Mouse (Mus musculus) monocyte, adult 59 days (primary cell): Measurements from ENCODE around the gene Klf17. TPM values are rescaled to one million over a fixed set of nuclear protein-coding genes. Genes with fewer than 3 reads are reported as not detected.

Experiments used
- total RNA-seq, 2 experiments: library from RNA; stranded (reverse); gene quantifications; one replicate each; pipeline ENCODE4 v1.2.4; 2023

The Klf17 gene
- total RNA-seq, result not detected

GRCm38 (mm10) chr4:117765416-117765815, at the start of gene Klf17:
Gene Klf17, minus strand, starts transcription at chr4:117765648.

DNA sequence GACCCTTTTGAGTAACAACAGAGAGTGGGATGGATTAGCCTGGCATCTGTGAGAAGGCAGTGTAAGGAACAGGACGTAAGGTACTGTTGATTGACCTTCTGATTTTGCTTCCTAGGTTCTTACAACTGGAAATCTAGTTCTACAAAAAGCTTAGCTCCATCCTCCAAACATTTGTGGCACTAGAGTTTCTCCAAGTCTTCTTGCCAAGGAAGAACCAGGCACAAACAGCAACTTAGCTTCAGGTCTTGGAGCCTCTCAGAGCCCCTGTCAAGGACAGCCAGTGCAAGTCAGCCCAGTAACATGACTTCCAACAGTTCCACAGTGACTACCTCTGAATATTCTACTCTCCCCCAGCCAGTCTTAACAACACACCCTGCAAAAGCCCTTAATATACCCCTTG, 41.3 kb downstream of the Klf17 start, which contains the start of gene Gm12845:
Gene Gm12845, plus strand, starts transcription at position 301 of the 400 bp plus-strand sequence.

Other genes starting within 250 kb of the Klf17 start
- 10 to 100 TPM; 46.7 to 54.7 TPM for gene Eri3, start 215.3 kb downstream of the Klf17 start, total RNA-seq
- gene Dmap1, start 83.4 kb downstream of the Klf17 start, total RNA-seq, result 10 to 100 TPM; 15.3 to 16.3 TPM
- gene Gm12845, start 41.2 kb downstream of the Klf17 start, total RNA-seq, result not detected
- 10 to 100 TPM in 1 of 2 experiments, 1 to 10 TPM in 1; 8.7 to 11.2 TPM for gene Slc6a9, start 68.9 kb upstream of the Klf17 start, total RNA-seq
- not detected for gene Ccdc24, start 106.9 kb upstream of the Klf17 start, total RNA-seq
- gene B4galt2, start 117.8 kb upstream of the Klf17 start, total RNA-seq, result not detected
- gene Atp6v0b, start 121.7 kb upstream of the Klf17 start, total RNA-seq, result 100 to 1,000 TPM; 425 to 463 TPM
- 1 to 10 TPM; 4.3 to 4.6 TPM for gene Dph2, start 126.4 kb upstream of the Klf17 start, total RNA-seq
- 10 to 100 TPM; 30.8 to 34.0 TPM for gene Ipo13, start 149.4 kb upstream of the Klf17 start, total RNA-seq
- gene Artn, start 164.1 kb upstream of the Klf17 start, total RNA-seq, result under 1 TPM in 1 of 2 experiments, not detected in 1; 0.50 TPM